Mouse (Mus musculus) embryonic facial prominence, embryonic 14.5 days (tissue): ENCODE results near the gene Hcar1. TPM values are rescaled to one million over a fixed set of nuclear protein-coding genes. Genes with fewer than 3 reads are reported as not detected.

Experiments
- ATAC-seq: fragments of 200-750 bp; cut with Nextera tagmentation; 2 replicates; pipeline ENCODE4 v1.8.0; 2017; ENCODE audit warnings: low read depth, moderate number of reproducible peaks, moderate TSS enrichment
- DNase-seq: peaks from one replicate; pipeline ENCODE4 v3.0.0-alpha.2; 2015; ENCODE audit warnings: low spot score
- H3K27ac ChIP-seq: fragments of 300-500 bp; sonication (generic); replicated peaks from 2 replicates; pipeline ENCODE4 v1.5.1; 2014; ENCODE audit warnings: low read depth, mild to moderate bottlenecking, low read length, moderate library complexity
- H3K27me3 ChIP-seq: fragments of 300-500 bp; sonication (generic); replicated peaks from 2 replicates; pipeline ENCODE4 v1.6.1; 2014; ENCODE audit warnings: low read length; ENCODE audit not compliant: control insufficient read depth, insufficient read depth
- H3K36me3 ChIP-seq: fragments of 300-500 bp; sonication (generic); 2 replicates; pipeline ENCODE4 v1.6.1; 2014; ENCODE audit warnings: low read length, mixed read lengths; ENCODE audit not compliant: control insufficient read depth, insufficient read depth
- H3K4me1 ChIP-seq: fragments of 300-500 bp; sonication (generic); 2 replicates; pipeline ENCODE4 v1.6.1; 2014; ENCODE audit warnings: antibody characterized with exemption, low read length; ENCODE audit not compliant: control insufficient read depth, insufficient read depth
- H3K4me2 ChIP-seq: fragments of 300-500 bp; sonication (generic); 2 replicates; pipeline ENCODE4 v1.6.1; 2014; ENCODE audit warnings: low read depth, mild to moderate bottlenecking, low read length, moderate library complexity, mixed read lengths
- H3K4me3 ChIP-seq: fragments of 300-500 bp; sonication (generic); 2 replicates; pipeline ENCODE4 v1.5.1; 2014; ENCODE audit warnings: low read depth, mild to moderate bottlenecking, low read length
- H3K9ac ChIP-seq: fragments of 300-500 bp; sonication (generic); 2 replicates; pipeline ENCODE4 v1.6.1; 2014; ENCODE audit warnings: low read depth, mild to moderate bottlenecking, low read length, moderate library complexity, mixed read lengths
- H3K9me3 ChIP-seq: fragments of 300-500 bp; sonication (generic); 2 replicates; pipeline ENCODE4 v1.6.1; 2016; ENCODE audit warnings: low read length; ENCODE audit not compliant: control insufficient read depth
- WGBS: fragments of 180-500 bp; shearing (Covaris S2); extraction: QIAGEN DNeasy Blood & Tissue Kit; methylation state at CpG from one replicate; pipeline ENCODE4 v1.1.7; 2014; 5-methylcytosine and 5-hydroxymethylcytosine counted together
- polyA plus RNA-seq: library from polyadenylated mRNA; unstranded; fragments of >200 nt; fragmentation: Nextera tagmentation; extraction: Ambion mirVana; gene quantifications from 2 replicates; pipeline ENCODE4 v1.2.1, GENCODE M21; 2014

Gene Hcar1
- polyA plus RNA-seq, 1 experiment from 2014 or later, result 2.3 TPM

- Histone ChIP-seq H3K27ac (no peak overlapping the region), H3K4me3 (no peak overlapping the region), H3K4me1 (no peaks in the 10 kb centered on the region), H3K9ac (no peak overlapping the region), H3K9me3 (no peaks in the 10 kb centered on the region), H3K36me3 (no peaks in the 10 kb centered on the region), H3K4me2 (no peak overlapping the region), H3K27me3 (no peaks in the 10 kb centered on the region)
- no peak for ATAC-seq
- 58% methylated on average over 11 of the region's 11 CpGs for WGBS
- DNase-seq, result no peak
Measured at GRCm38 (mm10) chr5:123858798-123859197, 21.0 kb downstream of the Hcar1 start.

GRCm38 (mm10) chr5:123854511-123854910 lies 25.3 kb downstream of the Hcar1 start:
- no peak for ATAC-seq
- no peaks in the 10 kb centered on the region for H3K4me1 ChIP-seq
- no peaks in the 10 kb centered on the region for H3K9me3 ChIP-seq
- no peak overlapping the region for H3K4me2 ChIP-seq
- H3K9ac ChIP-seq, result no peak overlapping the region
- no peak overlapping the region for H3K27ac ChIP-seq
- DNase-seq, result no peak
- H3K36me3 ChIP-seq, result no peaks in the 10 kb centered on the region
- no peak overlapping the region for H3K4me3 ChIP-seq
- no peaks in the 10 kb centered on the region for H3K27me3 ChIP-seq
- WGBS, result 93% methylated on average over 9 of the region's 9 CpGs

- 87% methylated on average over 11 of the region's 11 CpGs for WGBS
- H3K4me2 ChIP-seq, result no peak overlapping the region
- no peak overlapping the region for H3K27ac ChIP-seq
- H3K4me3 ChIP-seq, result no peak overlapping the region
- no peak overlapping the region for H3K9ac ChIP-seq
- DNase-seq, result no peak
- no peak for ATAC-seq
- no peaks in the 10 kb centered on the region for H3K36me3 ChIP-seq
- no peaks in the 10 kb centered on the region for H3K4me1 ChIP-seq
- H3K27me3 ChIP-seq, result no peaks in the 10 kb centered on the region
- H3K9me3 ChIP-seq, result no peaks in the 10 kb centered on the region
Measured at GRCm38 (mm10) chr5:123853877-123854504, 25.8 kb downstream of the Hcar1 start.

GRCm38 (mm10) chr5:123851398-123851797 lies 28.4 kb downstream of the Hcar1 start:
- Histone ChIP-seq H3K4me2 (no peak overlapping the region), H3K27me3 (no peaks in the 10 kb centered on the region), H3K36me3 (no peaks in the 10 kb centered on the region), H3K4me1 (no peaks in the 10 kb centered on the region), H3K9me3 (no peaks in the 10 kb centered on the region), H3K9ac (no peak overlapping the region), H3K4me3 (no peak overlapping the region), H3K27ac (no peak overlapping the region)
- no peak for ATAC-seq
- DNase-seq, result no peak
- 44% methylated on average over 2 of the region's 2 CpGs for WGBS

- no peak overlapping the region for H3K27ac ChIP-seq
- H3K36me3 ChIP-seq, result no peaks in the 10 kb centered on the region
- H3K9me3 ChIP-seq, result no peaks in the 10 kb centered on the region
- no peak overlapping the region for H3K4me2 ChIP-seq
- ATAC-seq, result no peak
- 89% methylated on average over 14 of the region's 14 CpGs for WGBS
- DNase-seq, result no peak
- H3K27me3 ChIP-seq, result no peaks in the 10 kb centered on the region
- no peak overlapping the region for H3K4me3 ChIP-seq
- no peak overlapping the region for H3K9ac ChIP-seq
- H3K4me1 ChIP-seq, result no peaks in the 10 kb centered on the region
Measured at GRCm38 (mm10) chr5:123844316-123844715, 35.5 kb downstream of the Hcar1 start.

- Histone ChIP-seq H3K36me3 (no peaks in the 10 kb centered on the region), H3K4me2 (no peak overlapping the region), H3K27me3 (no peaks in the 10 kb centered on the region), H3K4me3 (no peak overlapping the region), H3K9me3 (no peaks in the 10 kb centered on the region), H3K4me1 (no peaks in the 10 kb centered on the region), H3K9ac (no peak overlapping the region), H3K27ac (no peak overlapping the region)
- WGBS, result 51% methylated on average over 4 of the region's 4 CpGs
- no peak for DNase-seq
- ATAC-seq, result no peak
Measured at GRCm38 (mm10) chr5:123843816-123844215, 36.0 kb downstream of the Hcar1 start.

- Histone ChIP-seq H3K27me3 (no peaks in the 10 kb centered on the region), H3K36me3 (no peaks in the 10 kb centered on the region), H3K9ac (no peak overlapping the region), H3K27ac (no peak overlapping the region), H3K4me2 (no peak overlapping the region), H3K4me3 (no peak overlapping the region), H3K9me3 (no peaks in the 10 kb centered on the region), H3K4me1 (no peaks in the 10 kb centered on the region)
- no peak for DNase-seq
- no peak for ATAC-seq
- WGBS, result 62% methylated on average over 3 of the region's 3 CpGs
Measured at GRCm38 (mm10) chr5:123842935-123843282, 36.9 kb downstream of the Hcar1 start.

GRCm38 (mm10) chr5:123842221-123842934 lies 37.4 kb downstream of the Hcar1 start:
- Histone ChIP-seq H3K9ac (no peak overlapping the region), H3K27ac (no peak overlapping the region), H3K4me3 (no peak overlapping the region), H3K4me1 (no peaks in the 10 kb centered on the region), H3K36me3 (no peaks in the 10 kb centered on the region), H3K9me3 (no peaks in the 10 kb centered on the region), H3K4me2 (no peak overlapping the region), H3K27me3 (no peaks in the 10 kb centered on the region)
- 61% methylated on average over 11 of the region's 11 CpGs for WGBS
- no peak for DNase-seq
- no peak for ATAC-seq

- H3K4me2 ChIP-seq, result no peak overlapping the region
- 0 out of 2 replicates have a peak overlapping the region, but pooled peaks have one; percentile 8 for H3K9ac ChIP-seq
- H3K4me3 ChIP-seq, result no peak overlapping the region
- H3K27me3 ChIP-seq, result no peaks in the 10 kb centered on the region
- no peaks in the 10 kb centered on the region for H3K4me1 ChIP-seq
- H3K36me3 ChIP-seq, result no peaks in the 10 kb centered on the region
- ATAC-seq (no peak), DNase-seq (no peak)
- no peak overlapping the region for H3K27ac ChIP-seq
- WGBS, result 52% methylated on average over 4 of the region's 4 CpGs
- H3K9me3 ChIP-seq, result no peaks in the 10 kb centered on the region
Measured at GRCm38 (mm10) chr5:123837371-123837770, 42.4 kb downstream of the Hcar1 start.
